Mouse (Mus musculus) layer of hippocampus, adult 8-10 months (tissue): ENCODE results near the gene Lpin2. TPM values are rescaled to one million over a fixed set of nuclear protein-coding genes. Genes with fewer than 3 reads are reported as not detected.

ENCODE experiments used
- DNase-seq, 2 experiments: peaks; one replicate each; pipeline ENCODE4 v3.0.0; 2022; ENCODE audit warnings: low spot score in 2 of 2
- total RNA-seq, 4 experiments: library from RNA; stranded (reverse); gene quantifications; 2 replicates each; pipeline ENCODE4 v1.2.4; 2022

Gene Lpin2
- total RNA-seq, 4 experiments from 2014 or later, result 87.1 to 123 (median 105) TPM

DNA sequence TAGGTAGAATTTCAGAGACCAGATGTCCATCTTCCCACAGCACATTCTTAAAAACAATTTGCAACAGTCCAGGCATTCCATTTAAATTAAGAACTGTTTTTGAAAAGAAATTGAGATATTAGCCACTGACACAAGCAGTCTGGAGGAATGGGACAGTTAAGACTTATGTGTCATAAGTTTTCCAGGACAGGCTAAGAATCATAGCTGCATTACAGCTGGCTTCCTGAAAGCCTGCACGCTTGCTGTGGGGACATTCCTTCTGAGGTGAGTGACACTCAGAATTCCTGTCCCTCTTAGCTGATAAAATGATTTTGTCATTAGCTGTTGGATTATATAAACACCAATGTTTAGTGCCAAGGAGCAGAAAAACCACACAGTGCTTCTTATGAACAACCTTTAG lies 12.7 kb upstream of the Lpin2 start:
- no peak for DNase-seq

DNA sequence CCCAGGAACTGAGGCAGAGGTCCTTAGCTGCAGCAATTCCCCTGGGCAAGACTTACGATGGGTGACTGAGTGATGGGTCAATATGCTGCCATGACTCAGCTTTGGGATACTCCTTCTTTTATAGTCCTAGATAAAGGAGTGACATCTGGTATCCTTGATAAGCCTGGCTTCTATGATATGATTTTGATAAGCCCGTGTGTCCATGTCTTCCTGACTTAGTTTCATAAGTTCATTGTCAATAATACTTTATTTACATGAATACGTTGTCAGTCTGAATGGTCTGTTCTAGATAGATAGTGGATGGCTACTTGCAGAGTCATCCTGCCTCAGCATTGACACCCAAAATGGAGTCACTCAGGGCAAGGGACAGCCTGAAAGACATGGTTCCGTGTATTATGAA lies 11.2 kb upstream of the Lpin2 start:
- no peak for DNase-seq

DNA sequence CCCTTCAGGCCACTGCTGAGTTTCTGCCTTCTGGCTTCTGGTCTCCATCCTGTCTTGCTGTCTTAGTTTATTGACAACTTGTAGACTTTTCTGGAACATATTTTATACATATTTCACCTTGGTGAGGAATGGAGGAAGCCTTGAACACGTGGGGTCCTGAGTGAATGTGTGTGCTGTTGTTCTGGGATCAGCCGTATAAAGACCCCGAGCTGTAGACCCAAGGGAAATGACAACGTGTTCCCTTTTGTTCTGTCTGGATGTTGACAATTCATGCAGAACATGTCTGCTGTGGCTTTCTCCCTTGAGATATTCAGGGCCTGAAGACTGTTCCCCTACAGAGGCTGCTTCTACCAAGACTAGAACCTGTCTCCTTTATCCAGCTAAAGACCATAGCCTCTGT lies 5.0 kb upstream of the Lpin2 start:
- no peak for DNase-seq

DNA sequence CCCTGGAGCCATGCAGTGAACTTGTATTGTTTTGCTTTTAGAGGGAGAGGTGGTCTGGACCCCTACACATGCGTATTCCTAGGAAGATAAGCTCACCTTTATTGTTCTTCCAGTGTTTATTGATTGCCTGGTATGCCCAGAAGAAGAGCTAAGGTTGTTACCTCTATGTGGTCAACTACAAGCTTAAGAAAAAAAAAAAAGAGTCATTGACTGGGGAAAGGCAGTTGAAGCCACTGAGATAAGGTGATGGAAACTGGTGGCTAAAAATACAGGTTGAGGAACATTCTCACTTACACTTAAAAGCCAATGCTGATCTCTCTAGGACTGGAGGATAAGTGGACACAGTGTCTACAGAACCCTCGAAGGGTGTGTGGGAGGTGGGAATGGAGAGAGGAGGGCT lies 4.4 kb upstream of the Lpin2 start:
- no peak for DNase-seq

DNA sequence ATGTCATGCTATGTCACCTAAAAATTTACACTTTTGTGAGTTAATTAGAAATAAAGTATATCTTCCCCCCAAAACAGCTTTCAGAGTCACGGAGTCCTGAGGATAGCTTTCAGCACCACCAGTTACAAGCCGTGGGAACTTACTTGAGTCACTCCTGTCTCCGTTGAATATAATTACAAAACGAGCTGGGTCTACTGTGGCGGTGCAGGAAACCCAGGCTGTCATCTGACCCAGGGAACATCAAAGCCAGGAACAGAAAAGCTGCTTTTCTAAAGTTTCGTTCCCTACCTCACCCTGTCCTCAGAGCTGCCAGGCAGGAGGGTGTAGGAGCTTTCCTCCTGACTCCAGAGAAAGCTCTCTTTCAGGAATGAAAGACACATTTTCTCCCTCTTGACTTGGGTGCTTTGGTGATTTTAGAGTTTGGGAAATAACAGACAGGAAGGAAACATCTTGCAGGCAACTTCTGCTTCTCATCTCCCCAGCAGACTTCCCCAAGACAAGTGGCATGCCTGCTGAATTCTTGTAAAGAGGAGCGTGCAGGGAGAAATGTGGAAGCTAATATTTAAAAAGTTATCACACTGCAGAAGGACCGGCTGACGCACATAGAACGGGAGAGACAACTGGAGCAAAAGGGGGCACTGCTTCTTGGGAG lies 3.7 kb upstream of the Lpin2 start:
- DNase-seq, result no peak

DNA sequence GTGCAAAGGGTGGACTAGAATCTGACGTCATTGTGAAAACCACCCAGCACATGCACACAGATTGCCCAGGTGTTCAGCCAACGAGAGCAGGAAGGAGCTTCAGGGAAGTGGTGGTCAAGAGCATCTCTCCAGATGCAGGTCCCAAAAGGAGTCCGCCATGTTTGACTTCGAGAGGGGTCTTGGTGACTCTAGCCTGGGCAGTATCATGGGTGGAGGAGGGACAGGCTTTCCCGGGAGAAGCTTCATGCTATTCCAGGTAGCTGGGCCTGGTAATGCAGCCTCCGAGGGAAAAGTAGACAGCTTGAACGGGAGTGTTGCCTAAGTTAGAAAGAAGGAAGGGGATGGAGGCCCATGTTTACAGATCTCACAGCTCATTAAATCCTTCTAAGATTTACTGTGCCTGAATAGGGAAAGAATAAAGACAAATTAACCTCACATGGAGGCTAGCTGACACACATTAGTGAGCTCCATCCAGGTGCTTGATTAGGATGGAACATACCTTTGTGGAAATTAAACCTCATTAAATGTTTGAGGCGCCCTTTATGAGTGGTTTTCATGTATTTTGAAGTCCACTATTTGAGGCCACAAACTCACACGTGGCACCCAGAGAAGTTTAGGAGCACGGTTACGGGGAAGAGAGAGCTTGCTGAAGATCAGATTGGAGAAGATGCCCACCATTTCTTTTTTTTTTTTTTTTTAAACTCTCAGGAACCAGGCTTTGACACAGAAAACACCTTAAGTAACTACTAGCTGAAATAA lies 2.6 kb upstream of the Lpin2 start:
- DNase-seq, result no peak

DNA sequence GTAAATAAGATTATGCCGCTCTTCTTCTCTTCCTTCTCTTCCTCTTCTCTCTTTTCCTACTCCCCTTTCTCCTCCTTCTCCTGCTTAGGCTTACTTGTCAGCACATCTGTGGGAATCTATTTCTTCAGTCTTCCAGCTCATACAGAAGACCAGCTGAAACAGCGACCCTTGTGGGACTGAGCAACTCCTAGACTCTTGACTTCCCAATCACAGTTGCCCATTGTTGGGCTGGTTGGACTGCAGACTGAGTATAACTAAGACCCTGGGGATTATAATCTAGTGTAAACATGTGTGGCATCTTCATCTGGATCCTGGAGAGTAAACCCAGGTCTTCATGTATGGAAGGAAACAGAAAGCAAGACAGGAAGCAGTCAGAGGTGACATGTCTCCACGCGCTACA lies 1.8 kb upstream of the Lpin2 start:
- DNase-seq, result no peak

DNA sequence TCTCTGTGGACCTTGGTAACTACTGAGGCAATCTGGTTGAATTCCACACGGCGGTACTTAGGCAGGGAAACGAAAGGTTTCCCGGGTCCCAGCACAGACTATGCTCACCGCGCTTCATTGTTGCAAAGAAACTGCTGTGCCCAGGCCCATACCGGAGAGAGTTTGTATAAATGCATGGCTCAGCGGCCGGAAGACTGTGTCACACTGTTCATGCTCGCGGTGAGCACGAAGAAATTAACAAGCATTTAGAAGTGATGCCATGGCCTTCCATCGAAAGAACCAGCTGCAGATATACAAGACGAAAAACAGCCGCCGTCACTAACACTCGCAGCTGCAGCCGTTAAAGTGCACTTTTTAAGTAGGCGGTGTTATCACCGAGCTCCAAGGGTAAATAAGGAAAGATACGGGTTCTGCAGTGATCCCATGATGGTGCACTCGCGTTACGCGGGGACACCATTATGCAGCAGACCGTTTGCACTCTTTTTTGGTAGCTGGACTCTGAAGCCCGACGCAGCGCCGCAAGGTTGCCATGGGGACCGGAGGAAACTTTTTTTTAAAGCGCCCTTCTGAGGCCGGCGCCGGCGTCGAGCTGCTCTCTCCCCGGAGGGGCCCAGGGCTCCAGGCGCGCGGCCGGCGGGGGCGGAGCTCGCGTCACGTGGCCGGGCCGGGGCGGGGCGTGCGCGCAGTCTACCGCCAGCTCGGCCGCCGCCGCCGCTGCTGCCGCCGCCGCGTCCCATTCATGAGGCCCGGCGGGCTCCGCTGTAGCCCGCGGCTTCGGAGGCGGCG lies 704 bp downstream of the Lpin2 start:
- peak; percentile 82 to 87 for DNase-seq

DNA sequence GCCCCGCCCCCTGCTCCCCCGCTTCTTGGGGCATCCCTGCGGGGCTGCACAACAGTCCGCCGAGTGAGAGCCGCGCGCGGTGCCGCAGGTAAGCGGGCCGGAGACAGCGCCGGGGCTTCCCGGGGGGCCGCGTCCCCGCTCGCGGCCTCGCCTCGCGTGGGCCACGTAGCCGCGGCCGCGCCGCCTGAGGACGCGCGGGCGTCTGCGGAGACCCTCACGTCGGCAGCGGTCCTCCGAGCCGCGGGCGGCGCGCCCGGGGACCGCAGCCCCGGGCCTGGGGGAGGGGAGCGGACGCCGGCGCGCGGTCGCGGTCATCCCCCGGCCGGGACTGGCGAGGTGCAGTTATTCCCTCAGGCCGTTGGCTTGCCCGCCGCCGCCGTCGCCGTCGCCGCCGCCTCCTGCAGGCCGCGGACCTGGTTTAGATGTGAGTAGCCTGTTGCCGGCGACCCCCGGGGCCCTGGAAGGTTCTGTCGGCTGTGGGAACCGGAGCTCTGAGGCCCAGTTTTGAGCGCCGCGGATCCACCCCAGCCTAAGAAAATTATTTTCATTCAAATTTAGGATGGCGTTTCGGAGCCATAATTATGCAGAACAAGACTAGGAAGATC lies 1.4 kb downstream of the Lpin2 start:
- no peak for DNase-seq

DNA sequence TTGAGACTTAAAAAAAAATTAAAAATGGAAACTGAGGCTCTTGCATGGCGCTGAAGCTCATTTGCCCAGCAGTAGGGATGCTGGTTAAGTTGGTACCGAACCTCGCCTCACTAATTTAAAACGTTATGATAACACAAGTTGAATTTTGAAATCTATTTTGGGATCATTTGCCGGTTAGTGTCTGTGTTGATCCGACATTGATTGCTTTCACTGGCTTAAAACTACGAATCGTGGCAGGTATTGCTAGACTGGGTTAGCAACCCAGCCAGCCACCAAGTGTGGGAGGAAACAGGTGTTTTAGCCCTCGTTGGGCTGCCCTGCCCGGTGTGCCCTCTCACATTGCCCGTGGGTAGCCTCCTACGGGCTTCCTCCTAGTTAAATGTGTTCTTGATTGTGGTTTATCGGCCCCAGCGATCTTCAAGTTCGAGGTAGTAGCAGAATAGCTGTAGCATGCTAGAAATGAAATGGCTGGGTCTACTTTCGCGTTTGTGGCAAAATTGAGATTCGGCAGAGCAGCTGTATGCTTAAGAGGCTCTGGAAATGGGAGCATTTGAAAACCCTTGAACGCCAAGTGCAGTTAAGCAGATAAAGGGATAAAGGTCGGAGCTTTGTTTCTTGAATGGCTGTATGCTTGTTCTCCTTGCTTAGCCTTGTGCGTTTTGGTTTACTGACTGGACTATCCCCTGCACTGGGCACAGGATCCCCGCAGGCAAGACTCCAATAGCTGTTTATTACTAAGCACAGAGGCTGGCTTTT lies 2.2 kb downstream of the Lpin2 start:
- no peak for DNase-seq

DNA sequence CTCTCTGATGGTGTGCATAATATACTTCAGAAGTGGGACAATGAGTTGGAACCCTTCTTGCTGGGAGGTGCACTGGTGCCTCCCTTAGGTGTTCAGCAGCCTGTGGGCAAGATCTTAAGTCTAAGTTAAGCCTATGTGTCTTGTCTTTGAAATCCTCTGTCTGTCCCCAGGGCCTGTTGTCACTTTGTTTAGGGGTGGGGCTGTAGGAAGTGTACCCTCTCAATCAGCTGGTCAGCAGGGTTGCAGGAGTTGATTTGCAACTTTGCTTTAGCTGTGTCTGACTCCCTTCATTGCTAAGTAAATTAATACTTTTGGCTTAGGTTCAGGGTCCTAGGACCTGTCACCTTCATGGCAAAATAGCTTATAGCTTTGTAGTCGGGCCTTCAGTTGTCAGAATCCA lies 3.0 kb downstream of the Lpin2 start:
- DNase-seq, result no peak

DNA sequence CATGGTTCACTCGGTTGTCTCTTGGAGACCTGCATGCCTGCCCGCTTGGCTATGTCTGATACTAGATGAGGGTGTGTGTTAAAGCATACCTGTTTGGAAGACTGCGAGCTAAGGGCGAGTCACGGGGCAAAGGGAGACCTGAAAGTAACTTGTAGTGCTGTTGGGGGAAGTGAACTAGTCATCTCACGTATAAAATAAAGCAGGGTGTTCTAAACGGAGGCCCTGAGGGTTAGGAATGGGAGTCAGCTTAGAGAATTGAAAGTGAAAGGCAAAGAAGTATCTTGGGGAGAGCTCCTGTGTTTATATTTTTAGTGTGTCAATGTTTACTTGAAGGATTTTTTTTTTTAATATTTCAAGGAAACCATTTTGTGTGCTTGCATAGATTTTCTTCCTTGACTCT lies 8.2 kb downstream of the Lpin2 start:
- DNase-seq, result no peak

DNA sequence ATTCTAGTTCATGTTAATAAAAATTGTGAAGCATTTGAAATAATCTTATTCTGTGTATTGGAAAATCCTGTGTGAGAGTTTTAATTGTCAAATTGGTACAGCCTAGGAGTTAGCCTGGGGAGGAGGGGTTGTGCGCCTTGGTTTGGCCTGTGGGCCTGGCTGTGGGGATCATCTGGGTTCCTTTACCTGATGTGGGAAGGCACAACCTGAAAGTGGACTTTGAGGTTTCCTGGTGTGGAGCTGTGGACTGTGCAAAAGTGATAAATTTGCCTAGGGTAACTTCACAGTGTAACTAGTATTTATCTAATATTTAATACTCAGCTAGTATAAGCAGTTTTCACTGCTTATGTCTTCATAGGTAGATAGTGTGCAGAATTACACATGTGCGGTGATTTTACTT lies 8.7 kb downstream of the Lpin2 start:
- no peak for DNase-seq

DNA sequence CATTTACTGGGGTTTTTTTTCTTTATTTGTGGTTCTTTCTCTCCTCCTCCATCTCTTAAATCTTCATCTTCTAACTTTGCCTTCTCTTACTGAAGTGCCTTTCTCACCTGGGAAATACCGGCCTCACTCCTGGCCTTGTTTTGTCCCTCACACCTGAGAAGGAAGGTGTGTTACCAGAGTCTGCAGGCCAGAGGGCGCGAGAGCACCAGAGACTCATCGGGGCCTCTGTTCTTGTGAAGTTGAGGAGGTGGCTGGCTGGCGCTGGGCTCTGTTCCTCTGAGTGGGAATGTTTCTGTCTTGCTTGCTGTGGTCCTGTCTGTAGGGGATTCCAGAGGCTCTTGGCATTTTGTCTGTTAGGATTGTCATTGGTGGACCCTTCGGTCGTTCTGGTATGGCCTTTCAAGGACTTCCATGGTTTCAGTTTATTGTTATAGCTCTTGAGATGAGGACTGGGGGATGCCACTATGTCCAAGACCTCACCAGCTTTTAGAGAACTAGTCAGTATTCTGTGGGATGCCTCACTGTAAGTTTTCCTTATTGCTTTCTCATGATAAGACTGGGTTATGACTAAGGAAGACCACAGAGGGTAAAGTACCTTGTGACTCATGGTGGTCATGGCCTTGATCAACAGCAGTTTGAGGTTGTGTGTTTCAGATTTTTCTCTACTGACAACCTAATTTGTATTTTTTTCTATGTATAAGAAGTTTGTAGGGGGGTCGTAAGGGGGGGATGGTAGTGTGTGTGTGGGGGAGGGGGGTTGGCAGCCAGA lies 9.5 kb downstream of the Lpin2 start:
- DNase-seq, result no peak

DNA sequence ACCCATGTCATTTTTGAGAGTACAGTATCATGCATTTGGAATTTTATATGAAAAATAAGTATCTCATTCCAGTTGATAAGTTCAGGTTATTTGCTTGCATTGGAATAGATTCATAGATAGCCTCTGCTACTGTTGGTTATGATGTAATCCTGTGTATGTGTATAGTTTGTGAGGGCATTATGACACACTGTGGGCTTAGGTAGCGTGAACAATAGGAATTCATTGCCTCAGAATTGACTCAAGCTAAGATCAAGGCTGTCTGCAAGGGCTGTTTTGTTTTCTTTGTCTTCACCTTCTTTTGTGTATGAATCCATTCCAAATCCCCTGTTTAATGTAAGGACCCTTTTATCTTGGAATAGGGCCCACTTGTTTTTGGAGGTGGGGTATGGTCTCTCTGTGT lies 10.7 kb downstream of the Lpin2 start:
- no peak for DNase-seq

DNA sequence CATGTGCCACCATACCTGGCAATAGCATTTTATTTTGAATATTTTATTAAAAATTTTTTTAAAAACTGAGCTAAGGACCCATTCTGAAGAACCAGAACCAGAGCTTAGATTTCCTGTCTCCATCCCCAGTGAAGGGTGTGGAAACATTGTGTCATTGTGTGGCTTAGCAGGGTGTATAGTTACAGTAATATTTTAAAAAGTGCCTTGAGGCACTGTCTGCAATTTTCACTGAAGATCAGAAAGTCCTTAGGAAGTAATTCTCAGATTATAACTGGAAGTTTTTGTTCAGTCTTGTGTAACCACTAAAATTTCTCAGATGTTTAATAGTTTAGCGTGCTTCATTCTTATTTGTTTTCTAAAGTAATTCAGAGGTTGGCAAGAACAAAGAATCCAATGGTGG lies 11.1 kb downstream of the Lpin2 start:
- DNase-seq, result no peak

DNA sequence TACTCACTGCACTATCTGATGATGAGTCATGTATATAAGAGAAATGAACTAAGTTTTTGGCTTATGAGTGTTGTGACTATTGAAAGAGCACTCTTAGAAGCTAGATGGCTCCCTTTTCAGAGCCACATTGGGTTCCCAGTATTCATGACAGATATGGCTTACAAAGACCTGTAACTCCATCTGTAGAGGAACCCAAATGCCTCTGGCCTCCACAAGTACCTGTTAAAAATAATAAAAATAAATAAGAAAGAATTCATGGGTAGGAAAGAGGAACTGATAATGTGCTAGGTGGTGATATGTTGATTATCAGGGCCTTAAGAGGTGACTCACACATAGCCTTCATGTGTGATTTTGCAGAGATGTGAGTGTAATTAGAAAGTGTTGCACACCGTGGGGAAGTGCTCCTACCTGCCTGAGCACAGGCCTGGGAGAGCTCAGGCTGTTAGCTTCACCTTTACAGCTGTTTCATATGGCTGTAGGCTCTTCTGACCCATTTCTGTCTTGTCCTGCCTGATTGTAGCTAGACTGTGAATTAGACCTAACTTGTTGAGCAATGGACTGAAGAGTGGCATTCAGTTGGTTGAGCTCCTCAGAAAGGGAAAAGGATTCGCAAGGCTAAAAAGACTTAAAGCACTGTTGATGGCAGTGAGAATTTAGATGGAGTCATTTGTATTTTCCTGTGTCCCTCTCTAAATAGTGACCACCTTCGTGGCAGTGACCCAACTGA lies 12.7 kb downstream of the Lpin2 start:
- no peak for DNase-seq

DNA sequence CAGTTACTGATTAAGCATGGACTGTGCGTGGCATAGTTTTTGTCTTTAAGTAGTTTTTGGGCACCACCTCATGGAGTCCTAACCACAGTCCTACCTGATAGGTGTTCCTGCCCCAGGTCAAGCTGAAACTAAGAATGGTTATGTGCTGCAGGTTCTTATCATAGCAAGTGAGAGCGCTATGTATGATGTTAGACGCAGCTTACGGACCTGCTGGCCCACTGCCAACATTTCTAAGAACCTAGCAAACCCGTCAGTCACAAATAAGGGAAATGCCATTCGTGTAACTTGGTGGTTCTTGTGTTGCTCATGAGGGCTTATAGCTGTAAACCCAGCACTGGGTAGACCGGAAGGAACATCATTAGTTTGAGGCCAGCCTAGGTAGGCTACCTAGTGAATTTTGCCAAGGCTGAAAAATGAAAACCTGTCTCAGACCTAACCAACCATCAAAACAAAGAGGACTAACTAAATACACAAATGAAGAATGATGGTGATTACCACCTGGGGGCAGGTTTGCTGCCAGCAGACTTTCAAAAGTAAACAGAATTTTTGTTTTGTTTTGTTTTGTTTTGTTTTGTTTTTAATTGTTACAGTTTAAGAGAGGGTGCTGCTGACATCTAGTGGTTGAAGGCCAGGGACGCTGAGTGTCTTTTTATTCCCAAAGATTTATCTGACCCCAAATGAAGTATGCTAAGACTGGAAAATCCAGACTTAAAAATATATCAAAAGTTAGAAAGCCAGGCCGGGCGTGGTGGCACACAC lies 13.5 kb downstream of the Lpin2 start:
- DNase-seq, result no peak

DNA sequence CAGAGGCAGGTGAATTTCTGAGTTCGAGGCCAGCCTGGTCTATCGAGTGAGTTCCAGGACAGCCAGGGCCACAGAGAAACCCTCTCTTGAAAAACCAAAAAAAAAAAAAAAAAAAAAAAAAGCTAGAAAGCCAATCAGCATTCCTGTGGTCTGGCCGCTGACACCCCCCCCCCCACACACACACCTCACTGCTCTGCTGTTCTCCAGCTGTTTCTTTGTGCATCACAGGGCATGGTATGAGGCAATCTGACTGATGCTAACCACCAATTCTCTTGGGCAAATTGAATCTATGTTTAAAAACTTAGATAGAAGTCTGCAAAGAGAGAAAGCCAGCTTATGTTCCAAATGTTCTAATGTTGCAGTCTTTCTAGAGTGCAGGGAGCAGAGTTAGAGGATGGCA lies 14.1 kb downstream of the Lpin2 start:
- no peak for DNase-seq
